Mouse (Mus musculus) midbrain, embryonic 12.5 days (tissue): Measurements from ENCODE around the gene Cyb5r3. TPM values are rescaled to one million over a fixed set of nuclear protein-coding genes. Genes with fewer than 3 reads are reported as not detected.

Experiments
- ATAC-seq: fragments of 200-750 bp; cut with Nextera tagmentation; 2 replicates; pipeline ENCODE4 v1.8.0; 2017; ENCODE audit warnings: low read depth, moderate TSS enrichment, moderate library complexity; ENCODE audit not compliant: low FRiP score
- H3K27ac ChIP-seq: fragments of 300-500 bp; sonication (generic); replicated peaks from 2 replicates; pipeline ENCODE4 v1.5.1; 2016; ENCODE audit warnings: mild to moderate bottlenecking
- H3K27me3 ChIP-seq: fragments of 300-500 bp; sonication (generic); 2 replicates; pipeline ENCODE4 v1.6.1; 2016; ENCODE audit warnings: mild to moderate bottlenecking
- H3K36me3 ChIP-seq: fragments of 300-500 bp; sonication (generic); 2 replicates; pipeline ENCODE4 v1.6.1; 2016
- H3K4me1 ChIP-seq: fragments of 300-500 bp; sonication (generic); 2 replicates; pipeline ENCODE4 v1.6.1; 2016
- H3K4me2 ChIP-seq: fragments of 300-500 bp; sonication (generic); replicated peaks from 2 replicates; pipeline ENCODE4 v1.6.1; 2016; ENCODE audit warnings: mild to moderate bottlenecking, moderate library complexity
- H3K4me3 ChIP-seq: fragments of 300-500 bp; sonication (generic); 2 replicates; pipeline ENCODE4 v1.5.1; 2016; ENCODE audit warnings: mild to moderate bottlenecking
- H3K9ac ChIP-seq: fragments of 300-500 bp; sonication (generic); replicated peaks from 2 replicates; pipeline ENCODE4 v1.6.1; 2016; ENCODE audit warnings: mild to moderate bottlenecking, moderate library complexity
- H3K9me3 ChIP-seq: fragments of 300-500 bp; sonication (generic); 2 replicates; pipeline ENCODE4 v1.6.1; 2016; ENCODE audit warnings: mild to moderate bottlenecking
- WGBS: fragments of 180-500 bp; shearing (Covaris S2); methylation state at CpG from one replicate; pipeline ENCODE4 v1.1.7; 2016; 5-methylcytosine and 5-hydroxymethylcytosine counted together
- polyA plus RNA-seq: library from polyadenylated mRNA; unstranded; fragments of >200 nt; fragmentation: Nextera tagmentation; extraction: Ambion mirVana; gene quantifications from 2 replicates; pipeline ENCODE4 v1.2.1, GENCODE M21; 2016

The Cyb5r3 gene
- polyA plus RNA-seq: 139 and 148 TPM in 2 replicates

DNA sequence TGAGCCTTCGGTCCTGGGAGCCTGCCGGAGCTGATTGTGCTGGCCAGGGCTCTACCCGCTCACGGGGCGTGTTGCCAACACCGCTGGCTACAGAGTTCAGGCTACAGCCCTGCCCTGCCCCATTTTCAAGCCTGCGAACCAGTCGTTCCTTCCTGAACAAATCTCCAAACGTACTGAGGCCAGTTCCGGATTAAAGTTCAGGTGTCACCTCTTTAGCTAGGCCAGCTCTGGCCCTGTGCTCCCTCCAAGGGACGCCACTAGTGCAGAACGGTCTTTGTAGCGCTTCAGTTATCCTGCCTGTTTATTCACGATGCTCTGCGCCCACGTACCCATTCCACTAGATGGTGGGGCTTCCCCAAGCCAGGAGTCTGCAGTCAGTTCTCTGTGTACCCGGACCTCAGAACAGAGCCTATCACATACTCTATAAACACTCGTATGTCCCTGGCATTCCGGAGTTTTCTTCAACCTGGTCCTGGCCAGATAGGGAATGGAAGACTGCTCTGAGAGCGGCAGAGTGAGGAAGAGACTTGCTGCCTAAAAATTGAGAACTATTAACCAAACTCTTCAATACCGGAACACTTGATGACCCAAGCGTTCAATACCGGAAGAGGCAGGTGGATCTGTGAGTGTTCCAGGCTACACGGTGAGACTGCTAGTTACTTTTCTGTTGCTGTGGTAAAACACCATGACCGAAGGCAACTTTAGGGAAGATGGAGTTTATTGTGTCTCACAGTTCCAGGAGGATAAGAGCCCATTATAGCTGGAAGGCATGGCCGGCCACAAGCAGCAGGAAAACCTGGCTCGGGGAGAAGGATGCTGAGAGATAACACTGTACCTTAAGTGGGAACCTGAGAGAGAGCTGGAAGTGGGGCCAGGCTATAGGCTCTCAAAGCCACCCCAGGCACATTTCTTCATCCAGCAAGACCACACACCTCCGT is at the start of gene Cyb5r3:
Gene Cyb5r3, minus strand, starts transcription at position 101 of the 938 bp plus-strand sequence.
- Histone ChIP-seq H3K27ac (peak within 1 kb of the TSS; percentile 83), H3K9me3 (no peaks in the 10 kb centered on the region), H3K4me2 (peak within 1 kb of the TSS; percentile 74), H3K27me3 (no peaks in the 10 kb centered on the region), H3K4me1 (peaks cover 28% of the 10 kb centered on the region), H3K4me3 (peak within 1 kb of the TSS; percentile 79), H3K36me3 (no peaks in the 10 kb centered on the region), H3K9ac (peak within 1 kb of the TSS; percentile 87)
- ATAC-seq: peak; percentile 75; the same call in 1 of the 2 replicates
- 36% methylated on average over 28 of the region's 28 CpGs for WGBS

DNA sequence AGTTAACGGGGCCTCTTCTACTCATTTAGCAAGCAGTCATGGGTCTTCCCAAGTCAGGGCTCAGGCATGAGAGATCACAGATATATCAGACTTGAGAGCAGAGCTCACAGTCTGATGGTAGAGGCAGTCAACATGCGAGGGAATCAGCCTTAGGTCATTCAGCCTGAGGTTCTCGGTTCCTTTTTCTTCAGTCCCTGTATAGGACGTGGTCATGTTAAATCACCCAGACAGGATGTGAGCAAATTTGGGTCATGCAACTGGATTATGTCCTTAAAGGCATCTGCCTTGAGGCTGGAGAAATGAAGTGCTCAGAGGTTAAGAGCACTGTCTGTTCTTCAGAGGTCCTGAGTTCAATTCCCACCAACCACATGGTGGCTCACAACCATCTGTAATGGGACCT is 49.3 kb upstream of the Cyb5r3 start:
- Histone ChIP-seq H3K9ac (no peak overlapping the region), H3K27ac (no peak overlapping the region)

DNA sequence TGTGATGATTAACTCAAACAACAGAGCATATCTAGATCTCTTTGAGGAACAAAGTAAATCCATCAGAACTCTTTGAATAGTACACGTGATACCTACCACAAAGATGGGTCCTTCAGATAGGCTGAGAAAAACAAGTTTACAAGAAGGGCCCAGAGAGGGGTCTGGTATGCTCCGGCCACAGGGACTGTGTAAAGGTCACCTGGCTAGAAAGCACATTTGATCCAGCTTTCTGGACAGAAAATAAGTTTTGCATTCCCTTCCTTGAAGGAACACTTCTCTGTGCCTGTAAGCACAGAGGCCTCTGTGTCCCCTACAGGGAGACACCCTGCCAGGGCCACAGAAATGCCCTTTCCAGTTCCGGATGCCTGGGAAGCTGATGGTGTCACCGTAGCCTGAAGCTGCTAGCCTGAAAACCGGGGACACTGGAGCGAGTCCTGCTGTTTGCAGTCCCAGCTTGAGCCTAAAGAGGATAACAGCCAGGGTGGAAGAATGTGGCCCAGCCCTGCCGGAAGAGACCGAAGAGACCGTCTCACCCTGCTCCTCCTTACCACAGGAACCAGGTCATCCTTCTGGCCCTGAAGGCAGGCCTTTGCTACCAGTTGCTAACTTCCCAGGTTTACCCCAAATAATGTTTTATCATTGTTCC is 48.1 kb upstream of the Cyb5r3 start:
- Histone ChIP-seq H3K4me2 (no peak overlapping the region), H3K36me3 (no peaks in the 10 kb centered on the region), H3K4me3 (no peak overlapping the region), H3K4me1 (peaks cover 30% of the 10 kb centered on the region), H3K9ac (no peak overlapping the region), H3K9me3 (no peaks in the 10 kb centered on the region), H3K27ac (no peak overlapping the region), H3K27me3 (no peaks in the 10 kb centered on the region)
- ATAC-seq: no peak
- WGBS: 57% methylated on average over 9 of the region's 9 CpGs

More for the DNA sequence above, 49.3 kb upstream of the Cyb5r3 start:
- Histone ChIP-seq H3K36me3 (no peaks in the 10 kb centered on the region), H3K9me3 (no peaks in the 10 kb centered on the region), H3K4me1 (peaks cover 19% of the 10 kb centered on the region), H3K4me2 (no peak overlapping the region), H3K4me3 (no peak overlapping the region), H3K27me3 (no peaks in the 10 kb centered on the region)
- 88% methylated on average over 4 of the region's 4 CpGs for WGBS
- ATAC-seq: no peak

DNA sequence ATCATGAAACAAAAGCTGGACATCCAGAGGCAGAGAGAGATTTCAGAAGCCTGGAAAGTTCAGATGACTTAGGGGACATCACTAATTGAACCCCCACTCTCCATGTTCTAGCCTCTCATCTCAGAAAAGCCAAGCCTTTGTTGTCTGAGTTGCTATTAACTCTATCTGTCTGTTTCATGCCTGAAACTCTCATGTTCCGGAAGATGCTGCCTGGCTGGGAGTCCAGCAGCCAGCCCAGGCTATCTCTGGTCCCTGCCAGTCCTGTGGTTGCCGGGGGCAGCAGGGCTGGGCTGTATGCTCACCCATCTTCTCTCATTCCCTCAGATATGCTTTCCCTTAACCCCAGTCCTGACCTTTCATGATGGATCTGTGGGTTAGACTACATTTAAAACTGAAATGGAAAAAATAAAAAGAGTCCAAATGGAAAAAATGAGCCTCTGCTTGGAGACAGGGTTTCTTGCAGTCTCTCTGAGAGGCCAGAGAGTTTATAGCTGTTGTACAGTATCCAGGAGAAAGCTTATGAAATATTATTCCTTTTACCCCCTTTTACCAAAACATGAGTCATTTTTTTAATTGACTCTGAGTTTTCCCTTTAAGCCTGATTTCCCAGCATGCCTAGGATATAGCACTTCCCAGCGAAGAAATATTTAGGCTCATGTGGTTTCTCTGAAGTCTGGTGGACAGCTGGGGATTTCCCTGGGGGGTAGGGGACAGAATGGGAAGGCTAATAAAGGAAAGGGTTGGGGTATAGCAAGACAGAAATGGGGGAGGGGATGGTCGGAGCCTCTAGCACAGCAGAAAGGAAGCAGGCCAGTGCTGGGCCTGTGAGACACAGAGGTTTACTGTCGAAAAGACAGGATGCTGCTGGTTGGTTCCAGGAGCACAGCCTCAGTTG is 43.2 kb upstream of the Cyb5r3 start:
- Histone ChIP-seq H3K27me3 (no peaks in the 10 kb centered on the region), H3K9ac (no peak overlapping the region)

DNA sequence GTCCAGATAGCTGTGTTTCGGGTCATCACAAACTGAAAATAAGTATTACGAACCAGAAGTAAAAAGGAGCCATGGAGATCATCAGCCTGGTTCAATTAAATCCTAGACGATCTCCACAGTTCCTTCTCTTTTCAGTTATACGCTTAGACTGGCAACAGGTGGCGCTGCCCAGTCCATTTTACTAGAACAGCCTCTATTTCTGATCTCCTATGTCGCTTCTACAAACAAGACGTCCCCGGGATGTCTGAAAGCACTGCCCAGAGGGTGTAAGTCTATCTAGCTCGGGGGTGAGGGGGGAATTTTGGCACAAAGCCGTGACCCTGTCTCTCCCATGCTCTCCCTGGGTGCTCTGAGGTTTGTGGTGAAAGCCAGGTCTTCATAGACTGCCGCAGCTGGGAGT is 37.8 kb upstream of the Cyb5r3 start:
- Histone ChIP-seq H3K4me2 (peak overlapping the region; percentile 43), H3K4me1 (peaks cover 2% of the 10 kb centered on the region; the same call in 1 of the 2 replicates), H3K27ac (no peak overlapping the region), H3K9me3 (no peaks in the 10 kb centered on the region), H3K4me3 (no peak overlapping the region; the same call in 1 of the 2 replicates), H3K27me3 (peaks cover 19% of the 10 kb centered on the region), H3K9ac (no peak overlapping the region), H3K36me3 (no peaks in the 10 kb centered on the region)
- ATAC-seq: no peak
- WGBS: 23% methylated on average over 11 of the region's 11 CpGs

More for the DNA sequence above, 43.2 kb upstream of the Cyb5r3 start:
- Histone ChIP-seq H3K4me1 (peaks cover 16% of the 10 kb centered on the region), H3K4me3 (no peak overlapping the region), H3K36me3 (no peaks in the 10 kb centered on the region), H3K4me2 (no peak overlapping the region), H3K27ac (peak overlapping the region; percentile 85), H3K9me3 (no peaks in the 10 kb centered on the region)
- ATAC-seq: peak; percentile 77
- 40% methylated on average over 5 of the region's 5 CpGs for WGBS

DNA sequence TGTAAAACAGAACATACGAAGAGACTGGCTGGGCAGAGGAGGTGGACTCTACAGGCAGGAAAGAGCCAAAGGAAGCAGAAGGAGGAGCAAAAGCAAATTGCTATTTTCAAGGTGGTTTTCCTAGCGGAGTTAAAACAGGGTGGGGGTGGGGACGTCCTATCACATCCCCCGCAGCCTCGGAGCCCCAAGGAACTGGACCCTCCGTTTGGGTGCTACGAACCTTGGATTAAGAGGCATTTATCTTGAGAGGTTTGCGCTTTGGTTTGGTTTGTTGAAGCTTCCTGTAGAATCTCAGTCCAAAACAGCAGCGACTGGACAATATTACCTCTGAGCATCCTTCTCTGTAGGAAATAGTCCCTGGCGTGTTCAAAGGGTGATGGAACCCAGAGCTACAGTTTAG is 37.3 kb upstream of the Cyb5r3 start:
- no peak for ATAC-seq
- Histone ChIP-seq H3K27me3 (peaks cover 19% of the 10 kb centered on the region), H3K4me1 (no peaks in the 10 kb centered on the region; the same call in 1 of the 2 replicates), H3K9ac (no peak overlapping the region), H3K9me3 (no peaks in the 10 kb centered on the region), H3K4me3 (peak overlapping the region; percentile 7; the same call in 1 of the 2 replicates), H3K4me2 (peak overlapping the region; percentile 43), H3K27ac (no peak overlapping the region), H3K36me3 (no peaks in the 10 kb centered on the region)
- WGBS: 21% methylated on average over 10 of the region's 10 CpGs

DNA sequence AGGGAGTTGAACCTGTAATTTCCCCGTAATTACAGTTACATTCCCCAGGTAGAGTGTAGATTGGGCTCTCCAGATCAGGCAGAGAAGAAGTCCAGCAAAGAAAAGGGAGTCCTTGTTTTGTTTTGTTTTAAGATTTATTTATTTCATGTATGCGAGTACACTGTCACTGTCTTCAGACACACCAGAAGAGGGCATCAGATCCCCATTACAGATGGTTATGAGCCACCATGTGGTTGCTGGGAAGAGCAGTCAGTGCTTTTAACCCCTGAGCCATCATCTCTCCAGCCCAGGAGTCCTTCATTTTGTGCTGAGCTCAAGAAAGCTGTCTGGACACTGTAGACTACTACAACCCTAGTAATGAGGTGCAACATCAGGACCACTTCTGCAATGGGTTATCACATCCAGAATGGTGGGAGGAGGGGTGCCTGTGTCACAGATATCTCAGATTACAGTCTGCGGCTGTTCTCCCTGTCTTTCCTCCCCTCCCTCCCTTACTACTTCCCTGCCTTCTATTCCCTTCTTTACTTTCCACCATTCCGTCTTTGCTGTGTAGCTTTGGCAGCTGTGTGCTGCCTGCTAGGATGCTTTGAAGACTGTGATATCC is 36.8 kb upstream of the Cyb5r3 start:
- Histone ChIP-seq H3K36me3 (no peaks in the 10 kb centered on the region), H3K9ac (no peak overlapping the region), H3K4me1 (no peaks in the 10 kb centered on the region; the same call in 1 of the 2 replicates), H3K4me2 (peak overlapping the region; percentile 43), H3K27ac (no peak overlapping the region), H3K27me3 (peaks cover 19% of the 10 kb centered on the region), H3K9me3 (no peaks in the 10 kb centered on the region), H3K4me3 (no peak overlapping the region; the same call in 1 of the 2 replicates)
- WGBS: 43% methylated on average over 4 of the region's 4 CpGs
- ATAC-seq: no peak

DNA sequence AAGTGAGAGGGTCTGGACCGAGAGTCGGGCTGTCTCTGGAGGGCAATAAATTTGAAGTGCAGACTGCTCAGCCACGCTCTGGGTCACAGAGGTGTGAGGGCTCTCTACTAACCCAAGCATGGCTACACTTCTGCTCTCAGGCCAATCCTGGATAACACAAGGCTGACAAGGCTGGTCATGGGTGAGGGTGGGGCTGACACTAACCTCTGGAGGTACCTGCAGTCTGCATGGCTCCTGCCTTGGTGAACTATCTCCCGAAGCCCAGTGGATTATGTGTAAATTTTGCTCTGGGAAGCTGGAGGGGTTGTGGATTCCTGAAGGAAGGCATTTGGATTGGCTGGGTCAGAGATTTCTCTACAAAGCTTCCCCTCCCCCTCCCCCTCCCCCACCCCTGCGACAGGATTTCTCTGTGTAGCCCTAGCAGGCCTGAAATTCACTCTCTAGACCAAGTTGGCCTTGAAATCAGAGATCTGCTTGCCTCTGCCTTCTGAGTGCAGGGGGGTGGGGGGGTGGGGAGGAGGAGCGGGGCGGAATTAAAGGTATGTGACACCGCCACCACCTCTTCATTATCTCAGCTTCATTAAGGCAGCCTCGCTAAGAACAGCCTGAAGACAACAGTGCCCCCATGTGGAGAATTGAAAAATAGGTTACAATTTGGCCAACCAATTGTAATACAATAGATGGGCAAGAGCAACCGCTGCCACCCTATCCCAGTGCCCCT is 32.5 kb upstream of the Cyb5r3 start:
- 37% methylated on average over 9 of the region's 10 CpGs for WGBS
- Histone ChIP-seq H3K4me1 (no peaks in the 10 kb centered on the region; the same call in 1 of the 2 replicates), H3K27ac (no peak overlapping the region), H3K4me3 (no peak overlapping the region), H3K36me3 (no peaks in the 10 kb centered on the region), H3K27me3 (peaks cover 17% of the 10 kb centered on the region), H3K4me2 (peak overlapping the region; percentile 38), H3K9me3 (no peaks in the 10 kb centered on the region), H3K9ac (no peak overlapping the region)
- ATAC-seq: peak; percentile 41; the same call in 1 of the 2 replicates

DNA sequence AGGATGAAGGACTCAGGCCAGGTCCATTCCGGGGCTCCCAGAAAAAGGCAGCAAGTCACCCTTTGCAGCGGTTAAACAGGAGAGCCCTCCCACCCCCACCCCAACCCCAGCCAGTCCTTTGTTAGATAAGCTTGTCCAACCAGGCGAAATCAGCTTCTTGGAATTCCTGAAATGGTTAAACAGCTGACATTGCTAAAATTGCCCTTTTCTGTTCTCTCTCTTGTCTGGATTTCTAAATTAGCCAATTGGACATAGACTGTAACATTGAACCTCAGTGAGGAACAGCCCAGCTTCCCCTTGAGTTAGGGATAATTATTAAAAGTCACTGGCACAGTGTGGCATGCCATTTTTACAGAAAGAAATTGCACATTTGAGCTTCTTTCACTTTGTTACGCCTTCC is 30.0 kb upstream of the Cyb5r3 start:
- H3K27ac ChIP-seq: no peak overlapping the region
- H3K4me1 ChIP-seq: no peaks in the 10 kb centered on the region
- peaks cover under 1% of the 10 kb centered on the region; the same call in 1 of the 2 replicates for H3K27me3 ChIP-seq
- no peak overlapping the region for H3K4me2 ChIP-seq
- H3K4me3 ChIP-seq: no peak overlapping the region
- no peaks in the 10 kb centered on the region for H3K9me3 ChIP-seq
- 58% methylated on average over 4 of the region's 4 CpGs for WGBS
- no peak overlapping the region for H3K9ac ChIP-seq
- no peaks in the 10 kb centered on the region for H3K36me3 ChIP-seq
- no peak for ATAC-seq

DNA sequence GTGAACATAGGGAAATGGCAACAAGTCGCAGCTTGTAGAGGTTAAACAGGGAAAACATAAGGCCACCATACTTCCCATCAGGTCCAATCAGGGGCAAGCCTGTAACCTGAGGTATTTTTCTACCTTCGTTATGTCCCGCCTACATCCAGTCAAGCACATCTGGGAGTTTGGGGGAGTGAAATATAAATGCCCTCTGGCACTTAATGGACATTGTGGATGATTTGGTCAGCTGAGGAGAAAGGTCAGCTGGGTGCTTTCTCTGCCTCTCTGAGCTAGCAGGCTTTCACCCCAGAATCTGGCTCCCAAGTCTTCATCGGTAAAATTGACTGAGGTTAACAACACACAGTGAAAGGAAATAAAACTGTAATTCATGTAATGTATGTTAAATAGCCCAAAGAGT is 21.0 kb upstream of the Cyb5r3 start:
- Histone ChIP-seq H3K9ac (no peak overlapping the region), H3K9me3 (no peaks in the 10 kb centered on the region), H3K4me2 (no peak overlapping the region), H3K27ac (no peak overlapping the region), H3K4me1 (no peaks in the 10 kb centered on the region), H3K4me3 (no peak overlapping the region), H3K27me3 (no peaks in the 10 kb centered on the region), H3K36me3 (no peaks in the 10 kb centered on the region)
- WGBS: 92% methylated on average over 4 of the region's 4 CpGs
- ATAC-seq: no peak
